Mouse (Mus musculus) mouse trophoblast stem cell (cell line): ENCODE data around the gene Fto.

Experiments used
- in situ Hi-C, 2 experiments: fragments of 300-500 bp; cut with MseI, MboI; formaldehyde crosslinking; loops; 2 replicates in 1 of 2; 3 replicates in 1 of 2; pipeline ENCODE4 v1.15.1; 2025

Fto gene

DNA sequence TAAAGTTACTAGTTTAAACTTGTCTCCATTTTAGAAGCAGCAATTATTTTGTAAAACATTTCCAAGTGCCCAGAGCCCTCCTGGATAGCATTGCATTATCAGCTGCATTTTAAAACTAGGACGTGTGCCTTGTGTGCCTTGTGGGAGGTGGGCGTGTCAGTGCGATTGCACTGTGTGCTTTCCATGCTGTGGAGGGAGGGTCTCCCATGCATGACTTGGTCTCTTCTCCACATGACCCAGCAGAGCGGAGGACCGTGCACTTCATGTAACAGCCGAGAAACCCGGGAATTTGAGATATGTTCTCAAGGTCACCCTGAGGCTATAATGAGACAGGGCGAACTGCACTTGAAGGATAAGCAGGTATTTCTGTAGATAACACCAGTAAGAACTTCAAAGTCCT is 347.6 kb downstream of the Fto start:
- in situ Hi-C loops: no loop called here

DNA sequence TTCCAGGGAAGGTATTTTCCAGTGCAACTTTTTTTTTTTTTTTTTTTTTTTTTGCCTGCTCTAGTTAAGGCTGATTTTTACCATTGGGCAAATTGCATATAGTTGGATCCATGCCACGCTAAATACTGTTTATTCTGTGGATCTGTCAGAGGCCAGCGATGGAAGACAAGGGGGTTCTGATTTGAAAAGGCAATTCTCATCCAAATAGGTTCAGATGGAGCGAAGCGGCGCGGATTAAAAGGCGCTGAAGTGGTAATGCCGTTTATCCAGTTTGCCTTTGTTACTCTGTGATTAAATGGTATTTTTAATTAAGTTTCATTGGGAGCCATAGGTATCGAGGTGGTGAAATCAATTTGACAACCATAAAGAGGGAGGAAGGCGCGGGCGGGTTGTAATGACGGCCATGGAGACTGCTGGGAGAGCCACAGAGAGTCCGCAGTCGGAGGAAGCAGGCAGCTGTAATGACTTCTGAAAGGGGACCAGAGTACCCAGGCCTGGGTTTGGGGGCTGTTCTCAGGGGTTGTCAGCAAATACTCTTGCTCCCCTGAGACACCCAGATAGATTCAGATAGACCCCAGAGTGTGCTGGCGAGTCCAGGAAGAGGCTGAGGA is 356.2 kb downstream of the Fto start:
- in situ Hi-C loops: no loop called here

DNA sequence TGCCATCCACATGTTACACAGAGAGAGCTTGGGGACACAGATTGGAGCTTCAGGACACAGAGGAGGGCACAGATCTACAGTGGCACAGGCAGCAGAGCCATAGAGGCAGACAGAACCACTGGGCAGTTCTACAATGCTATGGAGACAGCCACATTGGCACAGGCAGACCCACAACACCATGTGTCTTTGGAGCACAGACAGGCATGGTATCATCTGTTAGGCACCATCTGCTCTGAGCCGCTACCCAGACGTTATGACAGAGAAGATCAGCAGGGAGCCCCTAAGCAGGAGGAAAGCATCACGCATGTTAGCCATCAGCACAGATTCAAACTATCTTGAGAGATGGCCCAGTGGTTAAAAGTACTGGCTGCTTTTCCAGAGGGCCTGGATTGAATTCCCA is 363.6 kb downstream of the Fto start:
- in situ Hi-C loops: no loop called here

DNA sequence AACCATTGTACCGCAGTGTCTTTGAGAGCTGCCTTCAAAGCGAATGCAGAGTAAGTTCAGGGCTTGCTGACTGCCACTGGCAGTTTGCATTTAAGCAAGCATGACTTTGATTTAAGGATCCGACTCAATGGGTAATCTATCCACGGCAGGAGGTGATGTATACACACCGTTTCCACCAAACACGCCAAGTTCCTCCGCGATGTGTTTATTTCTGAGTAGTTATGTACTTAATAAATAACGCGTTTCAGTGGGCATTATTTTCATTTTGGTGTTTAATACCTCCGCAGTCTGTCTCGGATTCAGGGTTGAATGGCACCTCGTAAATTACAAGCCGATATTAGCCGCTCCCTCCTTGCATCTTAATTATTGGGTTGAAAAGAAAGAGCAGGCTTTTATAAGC is 366.1 kb downstream of the Fto start:
- in situ Hi-C loops: no loop called here

DNA sequence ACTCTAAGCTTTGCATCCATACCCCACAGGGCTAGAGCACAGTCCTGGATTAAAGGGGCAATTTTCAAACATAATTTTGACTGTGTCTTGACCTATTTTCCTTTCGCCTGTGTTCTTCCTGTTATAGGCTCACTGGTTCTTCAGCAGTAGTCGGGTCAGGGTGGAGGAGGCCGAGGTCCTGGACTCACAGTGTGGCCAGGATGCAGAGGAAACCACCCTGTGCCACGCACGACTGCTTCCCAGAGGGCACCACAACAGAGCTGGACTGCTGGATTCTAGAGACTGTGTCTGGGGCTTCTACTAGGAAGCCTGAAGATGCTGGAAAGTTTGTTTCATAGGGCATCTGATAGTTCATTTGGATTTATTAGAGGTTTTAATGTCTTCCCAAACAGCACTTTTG is 366.8 kb downstream of the Fto start:
- in situ Hi-C loops: no loop called here

DNA sequence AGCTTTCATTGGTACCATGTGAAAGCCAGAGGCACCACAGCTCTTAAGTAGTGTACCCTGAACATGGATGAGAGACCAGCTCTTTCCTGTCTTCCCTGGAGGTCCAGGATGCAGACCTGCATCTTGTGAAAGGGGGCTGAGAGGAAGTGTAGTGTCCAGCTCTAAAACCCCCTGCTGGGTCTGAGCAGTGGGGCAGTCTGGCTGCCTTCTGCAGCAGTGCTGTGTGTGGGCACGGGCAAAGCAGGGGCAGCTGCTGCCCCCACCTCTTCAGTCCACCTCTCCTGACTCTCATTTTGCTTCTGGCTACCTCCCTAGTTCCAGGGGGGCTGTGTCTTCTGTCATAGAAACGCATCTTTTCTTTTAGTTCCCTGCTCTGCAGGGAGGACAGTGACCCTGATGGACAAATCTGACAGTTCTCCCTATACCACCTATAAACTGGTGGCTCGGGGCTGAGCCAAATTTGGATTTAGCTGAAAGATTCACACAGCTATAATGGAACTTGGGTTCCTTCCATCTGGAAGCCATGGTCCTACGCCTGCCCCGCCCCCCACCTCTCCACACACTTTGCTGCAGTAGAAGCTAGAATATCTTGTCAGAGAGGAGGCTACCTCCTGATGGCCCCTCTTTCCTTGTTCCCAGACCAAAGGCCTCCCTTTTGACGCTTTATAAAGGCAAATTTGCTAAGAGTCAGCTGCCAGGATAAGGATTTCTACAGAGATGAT is 371.4 kb downstream of the Fto start:
- in situ Hi-C loops: no loop called here

DNA sequence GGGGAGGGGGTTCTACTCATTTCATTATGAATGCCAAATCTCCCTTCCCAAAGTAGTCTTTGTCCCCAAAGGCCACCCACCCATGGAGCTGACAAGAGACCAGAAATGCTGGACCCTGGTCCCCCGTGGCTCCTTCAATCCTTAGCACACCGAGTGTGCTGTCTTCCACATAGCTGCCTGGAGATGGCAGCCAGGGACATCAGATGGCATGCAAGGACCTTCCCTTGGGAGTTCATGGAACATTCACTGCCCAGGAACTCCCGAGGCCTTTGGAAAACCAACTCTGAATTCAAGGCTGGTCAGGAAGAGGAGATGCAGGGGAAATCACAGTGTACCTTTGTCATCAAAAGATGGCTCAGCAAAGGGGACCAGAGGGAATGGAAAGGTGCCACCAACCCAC is 372.1 kb downstream of the Fto start:
- in situ Hi-C loops: no loop called here

DNA sequence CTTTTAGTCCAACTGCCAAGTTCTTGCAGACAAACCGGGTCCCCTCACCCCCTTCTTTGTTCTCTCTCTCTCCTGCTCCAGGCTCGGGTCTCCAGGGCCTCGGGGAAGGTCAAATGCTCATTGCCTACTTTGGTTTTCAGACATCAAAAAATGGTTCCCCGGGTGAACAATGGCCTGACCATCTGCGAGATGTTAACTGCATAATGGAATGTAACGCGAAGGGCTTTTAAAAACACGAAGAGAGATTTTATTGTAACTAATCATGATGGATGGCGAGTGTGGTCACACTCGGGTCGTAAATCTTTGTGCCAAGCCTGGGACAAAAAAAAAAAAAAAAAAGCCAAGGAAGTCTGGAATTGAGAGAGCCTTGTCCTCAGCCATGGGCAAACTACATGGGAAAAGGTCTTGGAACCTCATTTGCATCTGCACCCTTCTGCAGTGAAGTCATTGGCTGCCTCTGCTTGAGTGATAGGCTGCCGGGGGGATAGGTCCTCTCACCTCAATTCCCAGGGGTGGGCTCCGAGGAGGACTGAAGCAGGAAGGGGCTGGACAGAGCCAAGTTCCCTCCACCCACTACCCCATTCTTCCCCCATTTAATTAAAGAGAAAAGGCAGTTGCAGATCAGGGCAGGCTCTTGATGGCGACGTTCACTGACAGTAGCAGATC is 378.9 kb downstream of the Fto start:
- in situ Hi-C loops: no loop called here

DNA sequence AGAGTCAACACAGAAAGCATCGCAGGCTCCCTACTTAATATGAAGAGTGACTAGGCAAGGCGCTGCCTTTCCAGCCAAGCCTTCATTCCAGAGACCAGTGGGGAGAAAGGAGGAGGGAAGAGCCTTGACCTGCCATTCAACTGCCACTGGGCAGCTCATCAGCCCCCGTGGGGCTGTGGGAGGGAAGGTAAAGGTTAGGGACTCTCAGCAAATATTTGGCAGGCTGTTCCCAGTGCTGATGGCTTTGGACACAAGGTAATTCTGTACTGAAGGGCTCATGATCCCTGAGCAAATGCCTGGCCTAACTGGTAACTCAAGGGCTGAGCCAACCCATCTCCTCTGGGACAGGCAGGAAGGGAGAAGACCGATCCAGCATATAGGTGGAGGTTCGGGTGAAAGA is 393.2 kb downstream of the Fto start:
- in situ Hi-C loops: no loop called here

DNA sequence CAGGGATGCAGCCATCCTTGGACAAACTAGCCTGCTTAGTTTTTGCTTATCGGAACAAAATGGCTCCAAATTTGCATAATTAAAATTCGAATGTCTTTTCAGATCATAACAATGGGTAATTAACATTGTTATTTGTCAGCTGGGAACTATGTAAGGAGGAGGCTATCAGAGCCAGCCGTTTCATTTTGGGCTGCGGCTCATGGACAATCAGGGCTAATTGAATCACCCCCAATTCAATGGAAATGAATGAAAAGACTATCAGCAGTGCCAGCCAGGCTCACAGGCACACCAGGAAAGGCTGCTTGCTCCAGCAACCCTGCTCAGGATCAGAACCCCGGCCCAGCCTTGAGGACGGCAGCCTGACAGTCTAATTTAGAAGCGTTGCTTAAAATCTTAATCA is 395.3 kb downstream of the Fto start:
- in situ Hi-C loops: no loop called here

DNA sequence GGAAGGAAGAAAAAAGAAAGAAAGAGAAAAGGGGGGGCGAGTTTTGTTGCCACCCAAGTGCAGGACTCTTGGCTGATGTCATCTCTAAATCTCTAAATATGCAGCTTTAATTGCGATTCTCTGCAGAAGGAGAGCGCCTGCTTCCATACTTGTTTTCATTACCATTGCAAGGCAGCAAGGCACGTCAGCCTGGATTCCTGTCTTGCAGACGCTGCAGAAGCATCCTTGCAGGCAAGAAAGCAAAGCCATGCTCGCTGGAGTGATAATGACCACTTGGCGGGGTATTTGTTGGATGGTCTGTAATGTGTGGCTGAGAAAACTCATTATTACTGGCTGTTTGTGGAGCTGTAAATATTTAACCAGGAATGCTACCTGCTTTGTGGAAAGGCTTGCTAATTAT is 396.4 kb downstream of the Fto start:
- in situ Hi-C loops: no loop called here

DNA sequence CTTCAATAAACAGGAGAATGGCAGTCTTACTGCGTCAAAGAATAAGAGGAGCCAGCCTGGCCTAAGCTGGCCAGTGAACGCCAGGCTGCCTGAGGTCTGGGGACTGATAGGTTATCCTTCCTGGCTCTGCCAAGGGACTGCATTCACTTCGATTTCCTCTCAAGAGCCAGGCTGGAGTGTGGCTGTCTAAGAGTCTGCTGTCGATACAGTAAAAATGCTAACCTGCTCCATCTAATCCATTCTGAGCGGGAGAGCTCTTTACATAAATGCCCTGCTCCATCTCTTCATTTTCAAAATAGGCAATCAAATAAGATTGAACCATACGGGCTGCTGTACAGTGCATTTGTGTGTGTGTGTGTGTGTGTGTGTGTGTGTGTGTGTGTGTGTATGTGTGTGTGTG is 397.9 kb downstream of the Fto start:
- in situ Hi-C loops: no loop called here

DNA sequence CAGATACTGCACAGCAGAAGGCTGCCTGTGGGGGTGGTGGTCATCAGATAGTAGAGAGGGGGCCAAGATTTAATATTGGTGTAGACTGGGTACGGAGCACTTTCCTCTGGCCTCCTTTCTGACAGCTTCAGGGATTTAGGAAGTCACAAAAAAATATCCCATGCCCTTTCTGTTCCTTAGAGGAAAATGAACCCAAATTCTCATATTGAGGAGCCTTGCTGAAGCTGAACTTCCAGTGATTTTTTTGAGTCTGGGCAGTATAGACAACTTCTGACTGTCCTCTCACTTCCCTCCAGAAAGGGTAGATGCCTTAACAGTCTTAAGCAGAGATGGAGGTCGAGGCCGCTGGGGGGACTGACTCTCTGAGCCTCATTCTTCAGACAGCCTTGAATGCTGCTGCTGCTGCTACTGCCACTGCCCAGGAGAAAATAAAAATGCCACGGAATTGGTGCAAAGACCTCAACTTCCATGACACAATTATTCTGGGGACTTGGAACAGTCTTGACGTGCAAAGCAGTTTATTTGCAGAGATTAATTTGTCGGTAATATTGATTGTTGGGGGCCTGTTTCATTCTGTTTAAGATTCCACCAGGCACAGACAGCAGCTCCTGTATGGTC is 398.8 kb downstream of the Fto start:
- in situ Hi-C loops: no loop called here

DNA sequence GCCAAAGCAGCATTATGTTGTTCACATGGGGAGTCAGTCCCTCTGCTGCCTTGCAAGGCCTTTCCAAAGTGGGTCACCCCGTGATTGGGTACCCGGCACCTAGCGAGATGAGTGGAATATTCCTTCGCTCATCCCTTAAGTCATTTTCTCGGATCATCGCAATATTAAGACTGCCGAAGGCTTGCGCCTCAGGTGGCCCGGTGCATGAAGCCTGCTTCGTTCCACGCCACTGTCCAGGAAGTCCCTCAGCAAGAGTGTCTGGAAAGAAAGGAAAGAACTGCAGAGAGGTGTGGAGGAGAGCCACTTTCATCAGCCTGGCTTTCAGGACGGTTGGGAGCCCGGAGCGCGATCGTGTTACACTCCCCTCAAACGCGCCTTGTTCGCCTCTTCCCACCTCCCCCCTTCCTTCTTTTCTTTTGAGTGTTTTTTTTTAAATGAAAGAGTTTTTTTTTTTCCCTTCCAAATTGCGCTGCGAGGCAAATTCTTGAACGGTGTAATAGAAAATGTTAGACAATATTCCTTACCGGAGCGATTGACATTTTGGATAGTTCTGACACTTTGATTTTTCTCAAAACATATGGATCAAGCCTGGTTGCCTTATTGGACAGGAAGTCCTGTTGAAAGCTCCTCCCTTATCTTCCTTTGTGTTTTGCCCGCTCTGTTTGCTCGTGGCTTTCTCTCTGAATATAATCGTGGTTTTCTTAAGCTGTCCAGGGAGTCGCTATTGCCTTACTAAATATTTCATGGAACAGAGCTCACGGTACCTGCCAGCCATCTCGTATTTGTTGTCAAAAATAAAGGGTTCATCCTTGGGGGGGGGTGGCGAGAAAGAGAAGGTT is 399.6 kb downstream of the Fto start:
- in situ Hi-C loops: no loop called here

DNA sequence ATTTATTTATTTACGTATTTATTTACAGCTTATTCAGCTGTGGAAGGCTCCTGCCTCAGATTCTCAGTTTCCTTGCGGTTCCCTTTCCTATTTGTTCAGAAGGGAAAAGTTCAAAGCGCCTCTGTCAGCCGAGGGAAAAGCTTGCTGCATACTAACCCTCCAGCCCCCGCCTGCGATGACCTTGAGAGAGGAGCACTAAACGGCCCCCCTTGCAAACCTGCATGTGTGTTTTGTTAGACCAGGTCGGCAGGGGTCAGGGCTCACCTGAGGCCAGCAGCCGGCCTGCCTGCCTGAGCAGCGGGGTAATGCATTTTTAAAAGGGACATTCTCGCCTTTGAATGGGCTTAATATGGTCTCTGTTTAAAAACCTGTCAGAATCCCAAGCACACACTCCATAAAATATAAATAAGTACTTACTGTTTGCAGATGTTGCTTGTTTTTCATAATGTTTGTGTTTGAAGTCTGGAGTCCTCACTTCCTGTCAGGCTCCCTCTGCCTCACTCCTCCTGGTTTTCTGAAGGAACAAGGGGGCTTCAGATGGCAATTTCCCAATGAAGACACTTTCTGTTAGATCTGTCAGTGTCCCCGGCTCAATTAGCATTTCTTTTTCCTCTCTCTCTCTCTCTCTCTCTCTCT is 400.5 kb downstream of the Fto start:
- in situ Hi-C loops: no loop called here

DNA sequence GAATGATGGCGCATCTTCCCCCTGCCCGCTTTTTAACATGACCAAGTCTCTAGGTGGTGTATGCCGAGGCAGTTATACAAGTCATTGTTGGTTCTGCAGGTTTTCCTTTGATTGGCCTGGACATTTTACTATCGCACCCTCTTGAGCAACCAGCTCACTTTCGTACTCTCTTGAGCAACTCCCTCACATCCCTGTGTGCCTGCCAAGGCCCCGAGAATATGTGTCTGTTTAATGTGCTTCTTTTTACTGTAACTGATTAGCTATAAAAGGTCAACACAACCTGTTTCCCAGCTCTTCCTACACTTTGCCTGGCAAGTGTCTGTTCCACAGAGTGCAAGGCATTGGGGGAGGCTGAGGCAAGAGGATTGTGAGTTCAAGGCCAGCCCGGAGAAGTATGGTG is 401.4 kb downstream of the Fto start:
- in situ Hi-C loops: no loop called here

DNA sequence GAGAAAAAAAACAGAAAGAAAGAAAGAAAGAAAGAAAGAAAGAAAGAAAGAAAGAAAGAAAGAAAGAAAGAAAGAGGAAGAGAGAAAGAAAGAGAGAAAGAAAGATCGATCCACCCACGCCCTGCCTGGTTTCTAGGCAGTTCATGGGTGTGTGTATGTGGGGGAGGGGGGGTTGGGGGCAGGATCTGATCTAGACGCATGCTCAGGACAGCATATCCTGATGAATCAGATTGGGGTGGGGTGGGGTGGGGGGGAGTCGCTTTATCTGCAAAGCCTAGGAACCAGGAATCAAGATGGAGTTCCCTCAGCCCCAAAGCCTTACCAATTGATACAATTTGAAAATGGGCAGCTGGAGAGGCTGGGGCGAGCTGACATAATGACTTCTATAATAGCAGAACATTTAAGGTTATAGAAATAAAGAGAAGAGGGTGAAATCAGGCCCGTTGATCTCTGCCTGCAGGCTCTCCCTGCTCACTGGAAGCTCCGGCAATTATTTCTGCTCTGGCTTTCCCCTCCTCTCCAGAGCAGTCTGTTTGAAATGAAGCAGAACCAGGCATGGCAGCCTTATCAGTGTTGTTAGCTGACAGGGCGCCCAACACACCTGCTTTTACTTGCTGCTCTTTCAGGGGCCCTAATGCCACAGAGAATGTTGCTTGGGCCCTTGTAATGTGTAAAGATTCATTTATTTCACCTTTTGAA is 402.2 kb downstream of the Fto start:
- in situ Hi-C loops: no loop called here
